Mouse (Mus musculus) spleen, adult 2 months (tissue): ENCODE data around the gene Hormad2.

ENCODE experiments used
- CTCF ChIP-seq: fragments of 200-500 bp; IDR thresholded peaks from 2 replicates; pipeline ENCODE4 v1.5.1; 2011; ENCODE audit warnings: mild to moderate bottlenecking, inconsistent platforms; ENCODE audit not compliant: insufficient read depth, insufficient read length, insufficient replicate concordance; ENCODE audit errors: extremely low read depth
- POLR2A ChIP-seq: fragments of 200-500 bp; IDR thresholded peaks from 2 replicates; pipeline ENCODE4 v1.6.1; 2011; ENCODE audit warnings: low read depth, low read length, inconsistent platforms

DNA sequence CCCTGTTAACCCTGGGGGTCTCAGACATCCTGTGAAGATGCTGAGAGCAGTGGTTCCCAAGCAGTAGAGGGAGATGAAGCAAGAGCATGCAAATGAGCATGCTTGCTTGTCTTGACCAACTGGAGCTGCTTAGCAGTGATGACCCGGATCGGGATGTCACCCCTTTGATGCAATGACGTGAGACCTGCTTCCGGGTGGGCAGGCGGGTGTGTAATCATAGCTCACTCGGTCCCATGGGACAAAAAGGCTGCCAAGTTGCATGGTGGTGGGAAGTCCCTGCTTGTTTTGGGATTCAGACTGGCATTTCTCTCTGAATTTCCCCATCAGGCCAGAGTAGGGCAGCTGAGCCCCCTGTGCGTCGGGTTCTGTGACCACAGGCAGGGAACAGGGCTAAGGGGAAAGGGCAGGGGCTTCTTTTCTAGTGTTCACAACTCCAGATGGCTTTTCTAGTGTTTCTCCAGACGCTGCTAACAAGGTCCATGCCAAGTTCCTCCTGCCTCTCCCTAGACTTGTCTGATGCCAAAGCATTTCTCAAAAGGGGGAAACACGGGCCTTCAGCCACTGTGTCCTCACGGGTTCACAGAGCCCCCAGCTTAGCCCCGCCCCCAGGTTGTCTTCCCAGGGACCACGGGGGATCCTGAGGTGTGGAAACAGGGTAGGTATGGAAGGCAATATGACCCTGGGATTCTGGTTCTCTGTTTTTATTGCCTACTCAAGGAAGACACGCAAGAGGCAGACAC is 141.0 kb downstream of the Hormad2 start:
- TF ChIP-seq POLR2A = no peak
- TF ChIP-seq CTCF = no peak
